Mouse (Mus musculus): ENCODE data around the gene Cxcl15.
"Not testable (repeated sequence)": the region's sequence is repeated elsewhere in the genome, so short reads cannot be mapped to it uniquely, and the experiment has no call there.

GRCm38 (mm10) chr5:90851391-90851790 is 57.1 kb downstream of the Cxcl15 start:
- not testable (repeated sequence) for TF ChIP-seq FLI1 (IDR thresholded peaks at IDR 0.05; ENCODE audit: low read length); GATA1 (IDR thresholded peaks at IDR 0.05; ENCODE audit: borderline replicate concordance, low read length)

Data from megakaryocyte, embryonic 14.5 days (primary cell).